Comparison of ENCODE assay signal across 25 mouse cellular contexts in the genomic region with DNA sequence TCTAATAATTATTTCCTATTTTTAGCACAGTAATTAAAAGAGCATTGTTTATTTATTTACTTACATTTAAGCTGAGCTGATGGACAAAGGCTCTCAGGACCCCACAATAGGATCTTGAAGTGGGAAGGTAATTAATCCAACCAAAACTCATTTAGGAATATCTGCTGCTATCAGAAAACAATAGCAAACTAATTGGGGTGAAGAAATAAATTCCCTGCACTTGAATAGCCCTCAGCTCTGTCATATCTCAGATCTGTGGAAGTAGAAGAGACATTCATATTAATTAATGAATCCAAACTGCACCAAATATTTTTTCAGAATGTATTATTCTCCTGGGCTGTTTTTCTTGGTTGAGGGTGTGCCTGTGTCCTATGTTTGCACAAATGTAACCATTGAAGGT.
"Had no signal": no experiment of that assay in that cellular context is flagged by ENCODE, and none has a peak within 500 bp of the region (broad histone marks: within the 10 kb centered on the region; RNA-seq: fewer than 3 reads in every experiment).

No protein-coding gene starts in this region.

- H3K4me2 ChIP-seq: embryonic facial prominence, embryonic 12.5 days; embryonic facial prominence, embryonic 13.5 days; embryonic facial prominence, embryonic 15.5 days; forebrain, embryonic 12.5 days; forebrain, embryonic 13.5 days; forebrain, embryonic 15.5 days had no signal

- H3K36me3 ChIP-seq: embryonic facial prominence, embryonic 10.5 days; embryonic facial prominence, embryonic 12.5 days; embryonic facial prominence, embryonic 13.5 days; embryonic facial prominence, embryonic 15.5 days; forebrain, embryonic 10.5 days; forebrain, embryonic 12.5 days; forebrain, embryonic 15.5 days had no signal

- H3K27ac ChIP-seq: embryonic facial prominence, embryonic 10.5 days; embryonic facial prominence, embryonic 12.5 days; embryonic facial prominence, embryonic 13.5 days; embryonic facial prominence, embryonic 15.5 days; forebrain, embryonic 10.5 days; forebrain, embryonic 12.5 days; forebrain, embryonic 13.5 days; forebrain, embryonic 15.5 days; gastrocnemius, adult 2 months; heart, adult 2 months had no signal

- H3K27me3 ChIP-seq: embryonic facial prominence, embryonic 12.5 days; embryonic facial prominence, embryonic 13.5 days; embryonic facial prominence, embryonic 15.5 days; forebrain, embryonic 12.5 days; forebrain, embryonic 13.5 days; forebrain, embryonic 15.5 days had no signal

- H3K4me3 ChIP-seq: embryonic facial prominence, embryonic 10.5 days; embryonic facial prominence, embryonic 12.5 days; embryonic facial prominence, embryonic 13.5 days; embryonic facial prominence, embryonic 15.5 days; erythroblast, embryonic 14.5 days; forebrain, embryonic 10.5 days; forebrain, embryonic 12.5 days; forebrain, embryonic 13.5 days; forebrain, embryonic 15.5 days; gastrocnemius, adult 2 months; heart, adult 2 months had no signal

- DNase-seq: cerebellum, adult 9-10 months; cerebellum, adult 9-11 months; cerebellum, postnatal 25 days; cerebellum, postnatal 36 days; embryo, embryonic 11 days; forebrain, postnatal 0 days; gastrocnemius, adult 2 months; gastrocnemius, postnatal 10 days; gastrocnemius, postnatal 14 days; gastrocnemius, postnatal 25 days; gastrocnemius, postnatal 36 days; heart, adult 11 months; heart, adult 18-20 months; heart, adult 2 months had no signal

- H3K4me1 ChIP-seq: embryonic facial prominence, embryonic 10.5 days; embryonic facial prominence, embryonic 12.5 days; forebrain, embryonic 10.5 days; forebrain, embryonic 12.5 days; forebrain, embryonic 13.5 days; forebrain, embryonic 15.5 days had no signal

- H3K9me3 ChIP-seq: embryonic facial prominence, embryonic 10.5 days; embryonic facial prominence, embryonic 12.5 days; embryonic facial prominence, embryonic 13.5 days; embryonic facial prominence, embryonic 15.5 days; forebrain, embryonic 10.5 days; forebrain, embryonic 12.5 days; forebrain, embryonic 13.5 days; forebrain, embryonic 15.5 days had no signal

- ATAC-seq: forebrain, embryonic 13.5 days; forebrain, embryonic 14.5 days; forebrain, embryonic 15.5 days; forebrain, embryonic 16.5 days; forebrain, postnatal 0 days had no signal

- H3K9ac ChIP-seq: embryonic facial prominence, embryonic 12.5 days; embryonic facial prominence, embryonic 13.5 days; embryonic facial prominence, embryonic 15.5 days; forebrain, embryonic 12.5 days; forebrain, embryonic 13.5 days; forebrain, embryonic 15.5 days; forebrain, postnatal 0 days had no signal
